In genomic region chr7:96212592-96213541, GRCm38 (mm10) we compare ENCODE assay signal across 9 mouse cellular contexts. TPM values are rescaled to one million over a fixed set of nuclear protein-coding genes. Genes with fewer than 3 reads are reported as not detected.
DNase-seq lines count a peak whose midpoint lies in the region; ATAC-seq lines count a peak whose summit lies in the region.
"Had no signal": no experiment of that assay in that cellular context is flagged by ENCODE, and none has a peak within 500 bp of the region (broad histone marks: within the 10 kb centered on the region; RNA-seq: fewer than 3 reads in every experiment).

No protein-coding gene starts in this region.

- H3K36me3 ChIP-seq in embryonic facial prominence, embryonic 10.5 days (replicated peaks): no peaks in the 10 kb centered on the region
- no peaks in the 10 kb centered on the region for H3K36me3 ChIP-seq in heart, embryonic 16.5 days (ENCODE audit: control insufficient read depth, insufficient read depth)
- H3K36me3 ChIP-seq in liver, embryonic 13.5 days: no peaks in the 10 kb centered on the region
- H3K36me3 ChIP-seq in neural tube, embryonic 11.5 days (ENCODE audit: control insufficient read depth, insufficient read depth, low read length): no peaks in the 10 kb centered on the region

- H3K9me3 ChIP-seq in embryonic facial prominence, embryonic 10.5 days: no peaks in the 10 kb centered on the region
- no peaks in the 10 kb centered on the region for H3K9me3 ChIP-seq in heart, embryonic 16.5 days (replicated peaks; ENCODE audit: control insufficient read depth, low read length)
- no peaks in the 10 kb centered on the region for H3K9me3 ChIP-seq in liver, embryonic 13.5 days (replicated peaks)
- H3K9me3 ChIP-seq in neural tube, embryonic 11.5 days (ENCODE audit: control insufficient read depth, low read length): no peaks in the 10 kb centered on the region

- H3K9ac ChIP-seq in heart, embryonic 16.5 days (ENCODE audit: low read length): peak overlapping the region; percentile 82
- H3K9ac ChIP-seq in liver, embryonic 13.5 days: no peak overlapping the region
- peak overlapping the region; percentile 90 for H3K9ac ChIP-seq in neural tube, embryonic 11.5 days (ENCODE audit: low read length)

- ATAC-seq in heart, embryonic 16.5 days (replicated peaks; ENCODE audit: extremely low read depth, insufficient read depth, low FRiP score): peak; percentile 16; the same call in 1 of the 2 replicates
- peak; percentile 15 for ATAC-seq in liver, embryonic 13.5 days (ENCODE audit: low read depth)
- ATAC-seq in neural tube, embryonic 11.5 days (ENCODE audit: insufficient read depth, low FRiP score, low TSS enrichment): peak; percentile 49

- H3K27ac ChIP-seq in embryonic facial prominence, embryonic 10.5 days (replicated peaks): peak overlapping the region; percentile 95
- H3K27ac ChIP-seq in heart, embryonic 16.5 days (ENCODE audit: low read length): peak overlapping the region; percentile 66
- H3K27ac ChIP-seq in liver, embryonic 13.5 days: no peak overlapping the region
- H3K27ac ChIP-seq in neural tube, embryonic 11.5 days (ENCODE audit: low read depth, low read length): peak overlapping the region; percentile 21; the same call in 1 of the 2 replicates
- H3K27ac ChIP-seq: macrophage had no signal

- H3K27me3 ChIP-seq in embryonic facial prominence, embryonic 10.5 days (replicated peaks; ENCODE audit: low read depth, poor library complexity, severe bottlenecking): peaks cover 38% of the 10 kb centered on the region
- H3K27me3 ChIP-seq in heart, embryonic 16.5 days (ENCODE audit: control insufficient read depth, insufficient read depth, low read length): peaks cover 37% of the 10 kb centered on the region
- peaks cover 81% of the 10 kb centered on the region for H3K27me3 ChIP-seq in liver, embryonic 13.5 days
- H3K27me3 ChIP-seq in neural tube, embryonic 11.5 days (ENCODE audit: control insufficient read depth, insufficient read depth, low read length): no peaks in the 10 kb centered on the region

- peak overlapping the region; percentile 87 for H3K4me3 ChIP-seq in embryonic facial prominence, embryonic 10.5 days
- peak overlapping the region; percentile 75 for H3K4me3 ChIP-seq in heart, embryonic 16.5 days (ENCODE audit: low read length)
- peak overlapping the region; percentile 42 for H3K4me3 ChIP-seq in liver, embryonic 13.5 days (replicated peaks)
- H3K4me3 ChIP-seq in neural tube, embryonic 11.5 days (ENCODE audit: low read depth, low read length): peak overlapping the region; percentile 72

- peak overlapping the region; percentile 80 for H3K4me2 ChIP-seq in heart, embryonic 16.5 days (ENCODE audit: low read depth, low read length)
- peak overlapping the region; percentile 69 for H3K4me2 ChIP-seq in liver, embryonic 13.5 days
- H3K4me2 ChIP-seq in neural tube, embryonic 11.5 days (ENCODE audit: low read depth): peak overlapping the region; percentile 84

- DNase-seq in layer of hippocampus, adult 11-12 months (ENCODE audit: low spot score): peak; percentile 49
- DNase-seq in layer of hippocampus, adult 9-10 months (ENCODE audit: low spot score): no peak
- peak; percentile 85 for DNase-seq in embryonic facial prominence, embryonic 10.5 days (ENCODE audit: low spot score)
- DNase-seq in kidney, postnatal 14 days: peak; percentile 64
- DNase-seq in liver, embryonic 13.5 days: no peak
- peak; percentile 70 for DNase-seq in neural tube, embryonic 11.5 days (ENCODE audit: low spot score)
- peak; percentile 39 for DNase-seq in urinary bladder, adult 2 months (ENCODE audit: low spot score)

- peaks cover 44% of the 10 kb centered on the region for H3K4me1 ChIP-seq in embryonic facial prominence, embryonic 10.5 days
- H3K4me1 ChIP-seq in heart, embryonic 16.5 days (ENCODE audit: control insufficient read depth, insufficient read depth, low read length): peaks cover 15% of the 10 kb centered on the region
- H3K4me1 ChIP-seq in liver, embryonic 13.5 days (replicated peaks): peaks cover 10% of the 10 kb centered on the region; the same call in 1 of the 2 replicates
- peaks cover 16% of the 10 kb centered on the region for H3K4me1 ChIP-seq in neural tube, embryonic 11.5 days (ENCODE audit: control insufficient read depth, insufficient read depth, low read length)

- WGBS in embryonic facial prominence, embryonic 10.5 days: under 1% methylated on average over 48 of the region's 48 CpGs
- under 1% methylated on average over 48 of the region's 48 CpGs for WGBS in heart, embryonic 16.5 days
- WGBS in liver, embryonic 13.5 days (ENCODE audit: insufficient replicate concordance): under 1% methylated on average over 48 of the region's 48 CpGs
- under 1% methylated on average over 46 of the region's 48 CpGs for WGBS in neural tube, embryonic 11.5 days

RNA-seq across cellular contexts. Expression of gene Tenm4, which starts 41.8 kb away (rescaled TPM):
- polyA plus RNA-seq in embryonic facial prominence, embryonic 10.5 days (2016; fragmentation: Nextera tagmentation; extraction: Ambion mirVana): 29.3 and 31.5 TPM in 2 replicates
- 7.2 and 9.1 TPM in 2 replicates for polyA plus RNA-seq in heart, embryonic 16.5 days (2015; fragmentation: Nextera tagmentation; extraction: Ambion mirVana)
- polyA plus RNA-seq in liver, embryonic 13.5 days (2015; fragmentation: Nextera tagmentation; extraction: Ambion mirVana): 0.47 and 0.67 TPM in 2 replicates
- polyA plus RNA-seq in neural tube, embryonic 11.5 days (2014; fragmentation: Nextera tagmentation; extraction: Ambion mirVana): 31.5 and 32.7 TPM in 2 replicates
- polyA plus RNA-seq in urinary bladder, adult 2 months (2012; rRNA removed): 0.65 and 1.0 TPM in 2 replicates

Comparison
In these comparisons a context has a peak if more than half of its experiments do, and no peak if none do; other contexts are left out.
1. DNase-seq: peak in layer of hippocampus, adult 11-12 months (single experiment), embryonic facial prominence, embryonic 10.5 days (single experiment), kidney, postnatal 14 days (single experiment), neural tube, embryonic 11.5 days (single experiment) and urinary bladder, adult 2 months (single experiment); none in layer of hippocampus, adult 9-10 months (single experiment) and liver, embryonic 13.5 days (single experiment).
2. Peak in every context shown above with its lines, with median percentiles within 50 percentile points of each other: H3K4me3 ChIP-seq, ATAC-seq and H3K4me2 ChIP-seq.